Mouse (Mus musculus) heart, adult 2 months (tissue): ENCODE results near the gene Fam189a2. TPM values are rescaled to one million over a fixed set of nuclear protein-coding genes. Genes with fewer than 3 reads are reported as not detected.

ENCODE experiments used
- DNase-seq, 2 experiments: peaks; one replicate each; pipeline ENCODE4 v3.0.0; 2021
- H3K27ac ChIP-seq: fragments of 200-600 bp; 2 replicates; pipeline ENCODE4 v1.8.1; 2022
- H3K27me3 ChIP-seq: fragments of 200-500 bp; 2 replicates; pipeline ENCODE4 v1.6.1; 2012; ENCODE audit warnings: mild to moderate bottlenecking, low read length, inconsistent platforms, mixed read lengths; ENCODE audit not compliant: control insufficient read depth, insufficient read depth
- H3K36me3 ChIP-seq: fragments of 200-500 bp; 2 replicates; pipeline ENCODE4 v1.6.1; 2012; ENCODE audit warnings: low read length, inconsistent platforms; ENCODE audit not compliant: control insufficient read depth, insufficient read depth
- H3K4me1 ChIP-seq: fragments of 200-500 bp; 2 replicates; pipeline ENCODE4 v1.6.1; 2011; ENCODE audit warnings: low read length; ENCODE audit not compliant: control insufficient read depth, insufficient read depth
- H3K4me3 ChIP-seq: fragments of 200-600 bp; 2 replicates; pipeline ENCODE4 v1.8.1; 2022
- H3K79me2 ChIP-seq: fragments of 200-500 bp; replicated peaks from 2 replicates; pipeline ENCODE4 v1.6.1; 2012; ENCODE audit warnings: mild to moderate bottlenecking, inconsistent platforms, low read length, moderate library complexity, mixed read lengths; ENCODE audit not compliant: control insufficient read depth, insufficient read depth
- H3K9ac ChIP-seq: fragments of 200-500 bp; 2 replicates; pipeline ENCODE4 v1.6.1; 2012; ENCODE audit warnings: low read depth, mild to moderate bottlenecking, control low read depth, inconsistent platforms, low read length, mixed read lengths
- CTCF ChIP-seq: fragments of 200-600 bp; IDR thresholded peaks from 2 replicates; pipeline ENCODE4 v1.8.1; 2022; ENCODE audit warnings: antibody characterized with exemption, mild to moderate bottlenecking, moderate library complexity
- EP300 ChIP-seq: fragments of 200-500 bp; IDR thresholded peaks from 2 replicates; pipeline ENCODE4 v1.6.1; 2011; ENCODE audit warnings: low read depth, low read length, control low read depth; ENCODE audit not compliant: insufficient read depth
- POLR2A ChIP-seq: fragments of 200-500 bp; IDR thresholded peaks from 2 replicates; pipeline ENCODE4 v1.6.1; 2011; ENCODE audit warnings: mild to moderate bottlenecking, low read depth, low read length, control low read depth; ENCODE audit not compliant: insufficient read depth
- WGBS: fragments of 180-500 bp; shearing (Covaris S2); methylation state at CpG from one replicate; pipeline ENCODE4 v1.1.7; 2018; 5-methylcytosine and 5-hydroxymethylcytosine counted together
- intact Hi-C: fragments of 180-260 bp; cut with DNase I; formaldehyde crosslinking; loops from one replicate; pipeline ENCODE4 v1.15.1; 2025
- polyA plus RNA-seq: library from polyadenylated mRNA; depleted of rRNA; stranded (reverse); fragments of >200 nt; gene quantifications from 2 replicates; pipeline ENCODE4 v1.2.3, GENCODE M21; 2012
- total RNA-seq, 2 experiments: library from RNA; stranded (reverse); gene quantifications; 2 replicates each; pipeline ENCODE4 v1.2.3; 2021

Gene Fam189a2
- total and polyA plus RNA-seq, 3 experiments, result 51.2 to 55.1 (median 52.0) TPM

GRCm38 (mm10) chr19:24007638-24008360 lies 23.0 kb downstream of the Fam189a2 start:
- Histone ChIP-seq H3K9ac (no peak overlapping the region), H3K27me3 (no peaks in the 10 kb centered on the region), H3K4me3 (no peak overlapping the region), H3K27ac (peak overlapping the region; percentile 65), H3K79me2 (peaks cover 3% of the 10 kb centered on the region), H3K4me1 (peaks cover 13% of the 10 kb centered on the region), H3K36me3 (no peaks in the 10 kb centered on the region; the same call in 1 of the 2 replicates)
- intact Hi-C loops, result no loop called here
- 25% methylated on average over 4 of the region's 4 CpGs for WGBS
- TF ChIP-seq EP300, result peak; percentile 86
- TF ChIP-seq POLR2A, result no peak
- TF ChIP-seq CTCF, result no peak
- peak; percentile 51 to 76 for DNase-seq

DNA sequence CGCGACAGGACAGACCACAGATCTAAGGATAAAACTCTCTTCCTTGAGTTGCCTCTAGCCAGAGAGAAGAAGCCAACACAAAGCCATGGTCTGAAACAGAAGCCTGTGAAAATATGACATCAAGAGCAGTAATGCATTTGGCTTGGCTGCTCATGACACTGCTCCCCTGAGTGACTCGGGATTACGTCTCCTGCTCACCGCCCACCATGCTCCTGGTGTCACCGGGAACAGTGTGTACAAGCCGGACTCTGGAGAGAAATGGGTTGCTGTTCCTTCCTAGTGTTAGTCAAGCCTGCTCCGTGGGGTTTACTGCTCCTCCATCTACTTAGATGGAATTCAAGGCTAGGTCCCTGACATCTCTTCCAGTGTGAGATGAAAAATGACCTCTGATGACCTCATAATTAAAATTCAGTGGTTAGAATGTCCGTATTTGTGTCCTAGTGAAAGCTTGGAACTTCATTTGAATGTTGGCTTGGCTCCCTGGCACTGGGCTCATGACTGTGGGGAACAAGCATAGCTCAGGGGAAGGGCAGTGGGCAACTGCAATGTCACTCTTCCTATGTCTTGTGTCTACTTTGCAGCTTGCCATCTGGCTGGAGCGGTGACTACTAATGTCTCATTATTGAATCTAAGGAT lies 23.7 kb downstream of the Fam189a2 start:
- WGBS, result 55% methylated on average over 10 of the region's 10 CpGs
- Histone ChIP-seq H3K4me1 (peaks cover 13% of the 10 kb centered on the region), H3K36me3 (no peaks in the 10 kb centered on the region; the same call in 1 of the 2 replicates), H3K27ac (peak overlapping the region; percentile 65), H3K9ac (no peak overlapping the region), H3K4me3 (no peak overlapping the region), H3K27me3 (no peaks in the 10 kb centered on the region), H3K79me2 (0 out of 2 replicates have a peak, but pooled peaks cover 1% of the 10 kb centered on the region)
- DNase-seq, result no peak
- intact Hi-C loops, result no loop called here
- TF ChIP-seq POLR2A (no peak), EP300 (no peak), CTCF (no peak)

GRCm38 (mm10) chr19:23995766-23996399 lies 34.9 kb downstream of the Fam189a2 start:
- intact Hi-C loops, result no loop called here
- TF ChIP-seq CTCF, result no peak
- no peak overlapping the region for H3K27ac ChIP-seq
- no peak for DNase-seq
- H3K36me3 ChIP-seq, result peaks cover 7% of the 10 kb centered on the region
- H3K4me3 ChIP-seq, result no peak overlapping the region
- H3K27me3 ChIP-seq, result no peaks in the 10 kb centered on the region
- H3K4me1 ChIP-seq, result peaks cover 12% of the 10 kb centered on the region
- H3K79me2 ChIP-seq, result peaks cover 2% of the 10 kb centered on the region; the same call in 1 of the 2 replicates
- no peak overlapping the region for H3K9ac ChIP-seq
- 64% methylated on average over 10 of the region's 10 CpGs for WGBS

GRCm38 (mm10) chr19:23988166-23988565 lies 42.7 kb downstream of the Fam189a2 start:
- Histone ChIP-seq H3K27me3 (no peaks in the 10 kb centered on the region), H3K79me2 (peaks cover 2% of the 10 kb centered on the region; the same call in 1 of the 2 replicates), H3K27ac (no peak overlapping the region), H3K4me1 (peaks cover 12% of the 10 kb centered on the region), H3K9ac (no peak overlapping the region), H3K4me3 (no peak overlapping the region), H3K36me3 (peaks cover 25% of the 10 kb centered on the region)
- intact Hi-C loops, result no loop called here
- DNase-seq, result no peak
- TF ChIP-seq CTCF, result no peak
- no peak for TF ChIP-seq EP300
- TF ChIP-seq POLR2A, result no peak
- 85% methylated on average over 4 of the region's 4 CpGs for WGBS

- peak in 1 of 2 experiments; percentile 46 for DNase-seq
- Histone ChIP-seq H3K79me2 (peaks cover 2% of the 10 kb centered on the region; the same call in 1 of the 2 replicates), H3K4me3 (no peak overlapping the region), H3K27me3 (no peaks in the 10 kb centered on the region), H3K4me1 (peaks cover 12% of the 10 kb centered on the region), H3K36me3 (peaks cover 25% of the 10 kb centered on the region), H3K27ac (peak overlapping the region; percentile 43), H3K9ac (no peak overlapping the region)
- intact Hi-C loops, result no loop called here
- 20% methylated on average over 2 of the region's 2 CpGs for WGBS
- TF ChIP-seq EP300 (0 out of 2 replicates have a peak, but pooled peaks have one; percentile 17), POLR2A (no peak), CTCF (peak; percentile 39; the same call in 1 of the 2 replicates)
Observed at GRCm38 (mm10) chr19:23987291-23987690, 43.5 kb downstream of the Fam189a2 start.
